Mouse (Mus musculus) cerebellum, adult 2 months (tissue): ENCODE measurements around the gene Cmtr1. TPM values are rescaled to one million over a fixed set of nuclear protein-coding genes. Genes with fewer than 3 reads are reported as not detected.
"Not testable (repeated sequence)": the region's sequence is repeated elsewhere in the genome, so short reads cannot be mapped to it uniquely, and the experiment has no call there.

Experiments used
- DNase-seq, 2 experiments: peaks; one replicate each; pipeline ENCODE4 v3.0.0; 2021
- H3K27ac ChIP-seq: fragments of 200-500 bp; 2 replicates; pipeline ENCODE4 v1.5.1; 2012; ENCODE audit warnings: low read length, control low read depth, inconsistent platforms; ENCODE audit not compliant: insufficient read depth
- H3K27me3 ChIP-seq: fragments of 200-500 bp; 2 replicates; pipeline ENCODE4 v1.6.1; 2012; ENCODE audit warnings: inconsistent platforms, mild to moderate bottlenecking, low read length, moderate library complexity; ENCODE audit not compliant: control insufficient read depth, insufficient read depth
- H3K4me1 ChIP-seq: fragments of 200-500 bp; 2 replicates; pipeline ENCODE4 v1.6.1; 2011; ENCODE audit warnings: low read length; ENCODE audit not compliant: control insufficient read depth, insufficient read depth
- H3K4me3 ChIP-seq: fragments of 200-500 bp; replicated peaks from 2 replicates; pipeline ENCODE3; 2011; ENCODE audit warnings: mild to moderate bottlenecking, low read depth, low read length, control low read depth; ENCODE audit not compliant: insufficient read depth
- CTCF ChIP-seq: fragments of 200-500 bp; IDR thresholded peaks from 2 replicates; pipeline ENCODE4 v1.5.1; 2011; ENCODE audit warnings: low read depth, mild to moderate bottlenecking, control low read depth, low read length, moderate library complexity, borderline replicate concordance; ENCODE audit not compliant: insufficient read depth
- POLR2A ChIP-seq: fragments of 200-500 bp; IDR thresholded peaks from 2 replicates; pipeline ENCODE4 v1.6.1; 2011; ENCODE audit warnings: low read length, control low read depth, borderline replicate concordance; ENCODE audit not compliant: insufficient read depth
- WGBS: fragments of 180-500 bp; shearing (Covaris S2); methylation state at CpG from one replicate; pipeline ENCODE4 v1.1.7; 2018; 5-methylcytosine and 5-hydroxymethylcytosine counted together
- polyA plus RNA-seq: library from polyadenylated mRNA; depleted of rRNA; stranded (reverse); fragments of >200 nt; gene quantifications from 2 replicates; pipeline ENCODE4 v1.2.3, GENCODE M21; 2012; rRNA removed

Cmtr1 gene
- 96.5 and 99.1 TPM in 2 replicates for polyA plus RNA-seq

DNA sequence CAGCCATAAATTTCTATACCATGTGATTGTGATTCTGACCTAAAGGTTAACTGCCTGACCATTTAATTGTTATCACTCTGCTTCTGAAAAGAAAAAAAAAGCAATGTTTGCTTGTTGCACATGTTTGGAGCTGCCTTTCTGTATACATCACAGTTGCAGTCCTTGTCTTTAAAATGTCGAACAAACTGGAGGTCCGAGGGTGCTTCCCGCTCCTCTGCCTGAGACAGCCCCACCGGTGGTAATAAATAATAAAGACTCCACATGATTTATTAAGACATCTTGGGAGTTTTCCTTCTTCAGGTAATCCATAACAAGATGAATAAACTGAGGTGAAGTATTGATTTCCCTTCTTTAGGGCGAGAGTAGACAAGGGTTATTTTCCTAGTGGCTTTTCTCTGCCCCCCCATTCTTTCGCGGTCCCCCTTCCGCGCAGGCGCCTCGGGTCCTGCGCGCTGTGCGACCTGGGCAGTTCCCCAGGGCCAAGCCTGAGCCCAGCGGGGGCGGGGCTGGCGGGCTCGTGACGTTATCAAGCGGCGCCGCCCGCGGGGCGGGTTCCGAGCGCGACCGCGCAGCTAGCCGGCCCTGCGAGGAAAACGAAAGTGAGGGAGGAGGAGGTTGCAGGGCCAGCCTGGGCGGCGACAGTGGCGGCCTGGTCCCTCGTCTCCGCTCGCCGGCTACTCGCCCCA lies at the start of gene Cmtr1:
Gene Cmtr1, plus strand, starts transcription at position 520 of the 686 bp plus-strand sequence.
- peak within 1 kb of the TSS; percentile 98 for H3K27ac ChIP-seq
- WGBS, result under 1% methylated on average over 41 of the region's 41 CpGs
- TF ChIP-seq CTCF (no peak), POLR2A (peak; percentile 89)
- H3K4me1 ChIP-seq, result no peaks in the 10 kb centered on the region; the same call in 1 of the 2 replicates
- peak; percentile 96 to 98 for DNase-seq
- H3K4me3 ChIP-seq, result peak within 1 kb of the TSS; percentile 95
- H3K27me3 ChIP-seq, result no peaks in the 10 kb centered on the region

GRCm38 (mm10) chr17:29613453-29613852 lies 46.9 kb upstream of the Cmtr1 start:
- not testable (repeated sequence) for H3K27ac ChIP-seq, H3K4me3 ChIP-seq, H3K27me3 ChIP-seq, DNase-seq
- 89% methylated on average over 5 of the region's 5 CpGs for WGBS
- peaks cover 16% of the 10 kb centered on the region for H3K4me1 ChIP-seq

DNA sequence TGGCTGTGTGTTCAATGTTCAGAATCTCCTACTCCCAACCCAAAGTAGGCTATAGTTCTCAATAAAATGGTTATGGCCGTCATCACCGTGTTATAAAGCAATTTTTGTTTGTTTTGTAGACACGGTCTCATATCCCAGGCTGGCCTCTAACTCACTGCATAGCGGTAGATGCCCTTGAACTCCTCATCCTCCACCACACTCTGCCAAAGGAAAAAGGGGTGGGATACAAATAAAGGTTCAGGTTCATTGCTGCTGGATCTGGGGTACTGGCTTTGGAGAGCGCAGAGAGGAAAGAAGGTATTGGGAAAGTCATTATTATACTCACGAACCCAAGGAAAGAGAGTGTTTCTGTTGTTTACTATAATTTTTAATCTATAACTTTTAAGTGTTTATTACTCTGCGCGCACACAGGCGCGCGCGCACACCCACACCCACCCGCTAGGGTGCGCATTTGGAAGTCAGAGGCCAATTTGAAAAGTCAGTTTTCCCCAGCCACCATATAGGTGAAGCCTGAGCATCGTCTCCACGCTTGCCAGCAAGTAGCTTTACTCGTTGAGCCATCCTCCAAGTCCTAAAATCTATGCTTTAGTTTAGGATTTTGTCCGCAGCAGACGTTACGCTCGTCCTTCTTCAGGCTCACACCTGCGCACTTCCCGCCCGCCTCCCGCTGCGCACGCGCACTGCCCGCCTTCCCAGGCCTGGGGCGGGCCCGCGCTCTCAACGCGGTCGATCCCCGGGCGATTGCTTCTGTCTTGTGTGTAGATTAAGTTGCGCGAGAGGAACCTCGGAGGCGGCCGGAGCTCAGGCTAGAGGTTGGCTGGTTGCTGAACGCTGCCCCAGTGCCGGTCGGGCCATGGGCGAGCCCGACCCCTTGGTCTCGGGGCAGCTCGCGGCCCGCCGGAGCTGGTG lies 46.0 kb upstream of the Cmtr1 start, which contains the start of the genes Rnf8 and Gm28043:
Gene Rnf8, plus strand, starts transcription at position 676 of the 909 bp plus-strand sequence.
Gene Gm28043, plus strand, starts transcription at position 762 of the 909 bp plus-strand sequence.
- TF ChIP-seq CTCF (peak; percentile 74), POLR2A (peak; percentile 75; the same call in 1 of the 2 replicates)
- Histone ChIP-seq H3K4me3 (peak within 1 kb of the TSS; percentile 97), H3K27me3 (no peaks in the 10 kb centered on the region), H3K4me1 (peaks cover 16% of the 10 kb centered on the region), H3K27ac (peak within 1 kb of the TSS; percentile 71)
- WGBS, result 1% methylated on average over 52 of the region's 52 CpGs
- peak; percentile 93 to 94 for DNase-seq

DNA sequence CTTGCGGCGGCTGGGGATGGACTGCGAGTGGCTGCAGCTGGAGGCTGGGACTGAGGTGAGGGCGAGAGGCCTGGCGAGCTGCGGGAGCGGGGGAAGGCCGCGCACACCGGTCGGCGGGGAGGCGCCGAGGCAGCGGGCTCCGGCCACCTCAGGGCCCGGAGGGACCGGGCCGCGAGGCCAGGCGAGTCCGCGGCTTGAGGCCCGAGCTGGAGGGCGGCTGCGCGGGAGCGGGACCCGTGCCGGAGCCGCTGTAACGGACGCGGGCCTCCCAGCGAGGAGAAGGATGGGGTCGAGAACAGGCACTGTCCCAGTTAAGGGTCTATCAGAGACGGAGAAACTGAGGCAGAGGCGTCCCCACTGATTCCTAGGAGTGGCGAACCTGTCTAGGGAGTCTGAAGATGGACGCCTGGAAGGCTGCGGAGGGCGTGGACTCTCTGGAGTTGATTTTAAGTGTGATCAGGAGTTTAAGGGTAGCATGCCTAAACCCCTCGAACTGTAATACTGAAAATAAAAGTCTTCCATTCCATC lies 45.3 kb upstream of the Cmtr1 start:
- under 1% methylated on average over 43 of the region's 43 CpGs for WGBS
- H3K27ac ChIP-seq, result peak overlapping the region; percentile 71
- peak overlapping the region; percentile 97 for H3K4me3 ChIP-seq
- TF ChIP-seq POLR2A (no peak), CTCF (no peak)
- H3K27me3 ChIP-seq, result no peaks in the 10 kb centered on the region
- peaks cover 16% of the 10 kb centered on the region for H3K4me1 ChIP-seq
- DNase-seq, result no peak

DNA sequence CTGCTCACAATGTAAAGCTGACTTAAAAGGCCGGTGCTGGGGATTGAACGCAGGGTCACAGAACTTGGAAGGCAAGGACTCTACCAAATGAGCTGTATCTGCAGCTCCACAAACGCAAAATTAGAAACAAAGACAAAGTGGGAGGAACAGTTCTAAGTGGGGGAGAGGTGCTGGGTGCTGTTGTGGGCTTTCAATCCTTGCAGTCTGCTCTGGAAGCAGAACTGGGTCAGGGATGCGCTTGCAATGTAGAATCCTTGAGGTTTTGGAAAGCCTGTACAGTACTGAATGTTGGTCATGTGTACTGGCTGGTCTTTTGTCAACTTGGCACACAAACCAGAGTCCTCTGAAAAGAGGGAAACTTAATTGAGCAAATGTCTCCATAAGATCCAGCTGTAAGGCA lies 44.8 kb upstream of the Cmtr1 start:
- 0% methylated on average over 4 of the region's 4 CpGs for WGBS
- TF ChIP-seq CTCF, result no peak
- no peak for TF ChIP-seq POLR2A

DNA sequence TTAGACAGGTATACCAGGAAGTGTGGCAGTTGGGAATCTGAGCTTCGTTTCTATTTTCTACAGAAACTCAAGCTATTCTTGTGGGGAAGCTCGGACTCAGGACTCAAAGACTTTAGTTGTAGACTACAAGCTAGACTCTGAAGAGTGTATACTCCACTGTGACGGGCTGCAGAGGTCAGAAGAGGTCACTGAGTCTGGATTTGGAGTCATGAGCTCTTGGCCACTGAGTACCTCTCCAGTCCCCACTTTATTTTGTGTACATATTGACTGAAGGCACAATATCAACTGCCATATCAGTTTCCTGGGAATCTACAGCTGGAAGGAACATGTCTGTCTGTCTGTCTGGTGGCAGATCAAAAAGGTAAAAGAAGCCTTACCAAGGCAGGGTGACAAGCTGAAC lies 41.2 kb upstream of the Cmtr1 start:
- TF ChIP-seq POLR2A, result no peak
- TF ChIP-seq CTCF, result no peak
- Histone ChIP-seq H3K4me1 (peaks cover 16% of the 10 kb centered on the region), H3K27me3 (no peaks in the 10 kb centered on the region), H3K27ac (no peak overlapping the region), H3K4me3 (no peak overlapping the region)
- 89% methylated on average over 3 of the region's 3 CpGs for WGBS
- no peak for DNase-seq

More for the DNA sequence above, 44.8 kb upstream of the Cmtr1 start:
- peak overlapping the region; percentile 97 for H3K4me3 ChIP-seq
- no peak overlapping the region for H3K27ac ChIP-seq
- no peaks in the 10 kb centered on the region for H3K27me3 ChIP-seq
- no peak for DNase-seq
- peaks cover 16% of the 10 kb centered on the region for H3K4me1 ChIP-seq

DNA sequence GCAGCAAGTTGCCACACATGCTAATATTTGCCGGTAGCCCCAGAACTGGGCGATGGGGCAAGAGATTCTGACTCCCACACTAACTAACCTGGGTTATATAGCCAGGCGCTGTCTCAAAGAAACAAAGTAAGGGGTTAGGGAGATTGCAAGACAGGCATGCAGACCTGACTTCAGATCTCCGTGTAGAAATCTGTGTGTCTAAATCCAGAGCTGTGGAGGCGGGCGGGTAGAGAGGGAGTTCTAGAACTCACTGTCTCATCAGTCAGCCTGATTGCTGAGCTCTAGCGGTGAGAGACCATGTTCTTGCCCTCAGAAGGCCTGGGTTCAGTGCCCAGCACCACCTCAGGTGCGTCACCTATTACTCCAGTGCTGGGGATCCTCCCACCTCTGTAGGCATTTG lies 36.9 kb upstream of the Cmtr1 start:
- no peak for DNase-seq
- Histone ChIP-seq H3K27me3 (no peaks in the 10 kb centered on the region), H3K27ac (no peak overlapping the region), H3K4me3 (no peak overlapping the region), H3K4me1 (peaks cover 9% of the 10 kb centered on the region; the same call in 1 of the 2 replicates)
- TF ChIP-seq CTCF (no peak), POLR2A (no peak)
- 95% methylated on average over 8 of the region's 8 CpGs for WGBS
